Mouse (Mus musculus): ENCODE measurements around the gene Piezo1.

- no peak for TF ChIP-seq POLR2A (IDR thresholded peaks at IDR 0.05; ENCODE audit: insufficient read depth, low read depth, low read length)
- no peak for TF ChIP-seq CTCF (IDR thresholded peaks at IDR 0.05; ENCODE audit: insufficient read depth, low read depth, low read length)
These were observed 66.3 kb downstream of the Piezo1 start for GRCm38 (mm10) chr8:122484831-122485230.

Data from olfactory bulb, adult 2 months (tissue).